Mouse (Mus musculus): ENCODE measurements at regions not wholly inside any gene's neighbourhood (a gene's known extent, or its start where the extent isn't known, plus 50 kb on each side); places are given as distances from the start of the nearest gene placed in this dataset.
"Not testable (repeated sequence)": the region's sequence is repeated elsewhere in the genome, so short reads cannot be mapped to it uniquely, and the experiment has no call there.

GRCm38 (mm10) chr15:11487268-11487783 lies 87.9 kb upstream of the Tars start:
- ATAC-seq (ENCODE audit: insufficient number of reproducible peaks, low FRiP score, low TSS enrichment), result no peak

GRCm38 (mm10) chr15:11483916-11484315 lies 84.5 kb upstream of the Tars start:
- no peak for ATAC-seq (ENCODE audit: insufficient number of reproducible peaks, low FRiP score, low TSS enrichment)

GRCm38 (mm10) chr15:11479166-11479944 lies 79.9 kb upstream of the Tars start:
- ATAC-seq (ENCODE audit: insufficient number of reproducible peaks, low FRiP score, low TSS enrichment), result no peak

- ATAC-seq (ENCODE audit: insufficient number of reproducible peaks, low FRiP score, low TSS enrichment), result no peak
Measured at GRCm38 (mm10) chr15:11476248-11476647, 76.8 kb upstream of the Tars start.

- ATAC-seq (ENCODE audit: insufficient number of reproducible peaks, low FRiP score, low TSS enrichment), result no peak
Measured at GRCm38 (mm10) chr15:11463341-11463740, 63.9 kb upstream of the Tars start.

GRCm38 (mm10) chr15:11461575-11461974 lies 62.1 kb upstream of the Tars start:
- not testable (repeated sequence) for ATAC-seq (ENCODE audit: insufficient number of reproducible peaks, low FRiP score, low TSS enrichment)

GRCm38 (mm10) chr15:11459306-11459705 lies 59.8 kb upstream of the Tars start:
- no peak for ATAC-seq (ENCODE audit: insufficient number of reproducible peaks, low FRiP score, low TSS enrichment)

- ATAC-seq (ENCODE audit: insufficient number of reproducible peaks, low FRiP score, low TSS enrichment), result no peak
Measured at GRCm38 (mm10) chr15:11457278-11457677, 57.8 kb upstream of the Tars start.

GRCm38 (mm10) chr15:11455982-11456381 lies 56.5 kb upstream of the Tars start:
- no peak for ATAC-seq (ENCODE audit: insufficient number of reproducible peaks, low FRiP score, low TSS enrichment)

- ATAC-seq (ENCODE audit: insufficient number of reproducible peaks, low FRiP score, low TSS enrichment), result no peak
Measured at GRCm38 (mm10) chr15:11455366-11455785, 55.9 kb upstream of the Tars start.

- ATAC-seq (ENCODE audit: insufficient number of reproducible peaks, low FRiP score, low TSS enrichment), result no peak
Measured at GRCm38 (mm10) chr15:11453997-11454396, 54.5 kb upstream of the Tars start.

GRCm38 (mm10) chr15:11451635-11452034 lies 52.2 kb upstream of the Tars start:
- no peak for ATAC-seq (ENCODE audit: insufficient number of reproducible peaks, low FRiP score, low TSS enrichment)

Data from cerebellum, adult (tissue).